Mouse (Mus musculus): ENCODE measurements around the gene Sltm.

DNA sequence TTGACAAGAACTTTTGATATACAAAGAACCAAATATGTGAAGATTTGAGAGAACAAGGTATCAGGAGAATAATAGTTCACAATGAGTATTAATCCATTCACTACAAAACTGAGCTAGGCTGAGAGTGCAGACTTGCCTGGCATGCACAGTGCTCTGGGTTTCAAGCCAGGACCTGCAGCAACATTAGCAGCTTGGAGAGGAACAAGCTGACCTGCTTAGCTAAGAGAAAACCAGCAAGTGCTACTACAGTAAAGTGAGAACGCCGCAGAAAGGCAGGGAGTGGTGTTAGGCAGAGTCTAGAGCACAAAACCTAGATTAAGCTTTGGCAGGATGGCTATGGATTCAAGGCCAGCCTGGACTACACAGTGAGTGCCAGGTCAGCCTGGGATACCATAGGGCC lies 87.2 kb downstream of the Sltm start:
- TF ChIP-seq GABPA (IDR thresholded peaks at IDR 0.05; ENCODE audit: low read depth, low read length): no peak
- no peak for TF ChIP-seq SMC3 (IDR thresholded peaks at IDR 0.05; ENCODE audit: low read depth, low read length)
